ENCODE assay signal across 10 mouse cellular contexts in genomic region chr13:55429226-55429888, GRCm38 (mm10). TPM values are rescaled to one million over a fixed set of nuclear protein-coding genes. Genes with fewer than 3 reads are reported as not detected.
DNase-seq lines count a peak whose midpoint lies in the region; ATAC-seq lines count a peak whose summit lies in the region.
"Had no signal": no experiment of that assay in that cellular context is flagged by ENCODE, and none has a peak within 500 bp of the region (broad histone marks: within the 10 kb centered on the region; RNA-seq: fewer than 3 reads in every experiment).

No protein-coding gene starts in this region.

- H3K36me3 ChIP-seq in intestine, embryonic 16.5 days (ENCODE audit: control insufficient read depth, insufficient read depth, low read length) = no peaks in the 10 kb centered on the region

- no peak overlapping the region for H3K4me2 ChIP-seq in intestine, embryonic 16.5 days (ENCODE audit: low read depth, low read length)
- H3K4me2 ChIP-seq: lung, embryonic 14.5 days had no signal

- no peak overlapping the region for H3K4me3 ChIP-seq in intestine, embryonic 16.5 days (ENCODE audit: low read length)

- DNase-seq in urinary bladder, postnatal 36 days (ENCODE audit: low spot score in 2 of 2) = peak; percentile 61 to 75
- no peak for DNase-seq in urinary bladder, postnatal 25 days (ENCODE audit: low spot score)
- peak; percentile 93 for DNase-seq in lung, postnatal 36 days
- no peak for DNase-seq in left cerebral cortex, postnatal 4 days
- DNase-seq in right cerebral cortex, postnatal 25 days = no peak
- no peak for DNase-seq in embryo, embryonic 9.5 days (ENCODE audit: extremely low spot score)
- DNase-seq: lung, embryonic 14.5 days; thymus, postnatal 25 days had no signal

- no peaks in the 10 kb centered on the region for H3K4me1 ChIP-seq in intestine, embryonic 16.5 days (ENCODE audit: control insufficient read depth, insufficient read depth, low read length)

- peak; percentile 63 for ATAC-seq in intestine, embryonic 16.5 days
- no peak for ATAC-seq in cerebellum, adult (ENCODE audit: insufficient number of reproducible peaks, low FRiP score, low TSS enrichment)

- intact Hi-C loops in left cerebral cortex, postnatal 4 days (cut with DNase I) = no loop called here

- H3K9me3 ChIP-seq in intestine, embryonic 16.5 days (ENCODE audit: control insufficient read depth, low read length) = no peaks in the 10 kb centered on the region

- no peak overlapping the region for H3K9ac ChIP-seq in intestine, embryonic 16.5 days (ENCODE audit: low read depth, low read length)
- H3K9ac ChIP-seq: lung, embryonic 14.5 days had no signal

- no peak overlapping the region for H3K27ac ChIP-seq in intestine, embryonic 16.5 days (ENCODE audit: low read length)

- H3K27me3 ChIP-seq in intestine, embryonic 16.5 days (replicated peaks; ENCODE audit: control insufficient read depth, insufficient read depth, low read length) = no peaks in the 10 kb centered on the region

- WGBS in intestine, embryonic 16.5 days = 55% methylated on average over 12 of the region's 12 CpGs

RNA-seq across cellular contexts. Expression of gene F12, which starts 2.8 kb away (rescaled TPM):
- 1.1 and 4.0 TPM in 2 replicates for polyA plus RNA-seq in intestine, embryonic 16.5 days (2015; fragmentation: Nextera tagmentation; extraction: Ambion mirVana)
- under 1 TPM; 0.30 to 0.38 TPM for total RNA-seq in left cerebral cortex, postnatal 4 days (2021)
- polyA plus RNA-seq: lung, embryonic 14.5 days had no signal

RNA-seq across cellular contexts. Expression of gene Pfn3, which starts 14.3 kb away (rescaled TPM):
- polyA plus RNA-seq in intestine, embryonic 16.5 days (2015; fragmentation: Nextera tagmentation; extraction: Ambion mirVana) = not detected in 2 replicates
- 1 to 10 TPM in 1 of 2 experiments, under 1 TPM in 1; 0.97 to 1.1 TPM for total RNA-seq in left cerebral cortex, postnatal 4 days (2021)
- polyA plus RNA-seq: lung, embryonic 14.5 days had no signal

RNA-seq across cellular contexts. Expression of gene Grk6, which starts 15.5 kb away (rescaled TPM):
- 13.6 and 16.2 TPM in 2 replicates for polyA plus RNA-seq in intestine, embryonic 16.5 days (2015; fragmentation: Nextera tagmentation; extraction: Ambion mirVana)
- 10 to 100 TPM; 73.8 to 78.8 TPM for total RNA-seq in left cerebral cortex, postnatal 4 days (2021)

RNA-seq across cellular contexts. Expression of gene Slc34a1, which starts 31.4 kb away (rescaled TPM):
- polyA plus RNA-seq in intestine, embryonic 16.5 days (2015; fragmentation: Nextera tagmentation; extraction: Ambion mirVana) = 0.07 TPM in 1 of 2 replicates, not detected in the other
- total RNA-seq in left cerebral cortex, postnatal 4 days (2021) = under 1 TPM in 1 of 2 experiments, not detected in 1; 0.36 TPM
- polyA plus RNA-seq: lung, embryonic 14.5 days had no signal

RNA-seq across cellular contexts. Expression of gene Prr7, which starts 34.7 kb away (rescaled TPM):
- polyA plus RNA-seq in intestine, embryonic 16.5 days (2015; fragmentation: Nextera tagmentation; extraction: Ambion mirVana) = 0.10 and 0.18 TPM in 2 replicates
- total RNA-seq in left cerebral cortex, postnatal 4 days (2021) = 10 to 100 TPM; 86.0 to 87.5 TPM

Comparison
In these comparisons a context has a peak if more than half of its experiments do, and no peak if none do; other contexts are left out.
1. DNase-seq: peak in urinary bladder, postnatal 36 days (2 of 2) and lung, postnatal 36 days (single experiment); none in urinary bladder, postnatal 25 days (single experiment), left cerebral cortex, postnatal 4 days (single experiment), right cerebral cortex, postnatal 25 days (single experiment) and embryo, embryonic 9.5 days (single experiment).